Mouse (Mus musculus) kidney, embryonic 15.5 days (tissue): ENCODE measurements at regions not wholly inside any gene's neighbourhood (a gene's known extent, or its start where the extent isn't known, plus 50 kb on each side); places are given as distances from the start of the nearest gene placed in this dataset.
A peak's percentile ranks its signal among the peaks of the same experiment; 100 is the strongest.

Source experiments
- ATAC-seq: fragments of 200-750 bp; cut with Nextera tagmentation; replicated peaks from 2 replicates; pipeline ENCODE4 v1.8.0; 2017; ENCODE audit warnings: moderate TSS enrichment; ENCODE audit not compliant: low FRiP score
- H3K27ac ChIP-seq: fragments of 300-500 bp; sonication (generic); 2 replicates; pipeline ENCODE4 v1.5.1; 2015; ENCODE audit warnings: mild to moderate bottlenecking, inconsistent platforms
- H3K27me3 ChIP-seq: fragments of 300-500 bp; sonication (generic); 2 replicates; pipeline ENCODE4 v1.6.1; 2015; ENCODE audit warnings: inconsistent platforms
- H3K36me3 ChIP-seq: fragments of 300-500 bp; sonication (generic); 2 replicates; pipeline ENCODE4 v1.6.1; 2015; ENCODE audit warnings: inconsistent platforms
- H3K4me1 ChIP-seq: fragments of 300-500 bp; sonication (generic); 2 replicates; pipeline ENCODE4 v1.6.1; 2015; ENCODE audit warnings: inconsistent platforms
- H3K4me2 ChIP-seq: fragments of 300-500 bp; sonication (generic); 2 replicates; pipeline ENCODE4 v1.6.1; 2015; ENCODE audit warnings: moderate library complexity, mild to moderate bottlenecking, inconsistent platforms
- H3K4me3 ChIP-seq: fragments of 300-500 bp; sonication (generic); replicated peaks from 2 replicates; pipeline ENCODE4 v1.5.1; 2015; ENCODE audit warnings: mild to moderate bottlenecking, inconsistent platforms
- H3K9ac ChIP-seq: fragments of 300-500 bp; sonication (generic); 2 replicates; pipeline ENCODE4 v1.6.1; 2015; ENCODE audit warnings: mild to moderate bottlenecking, inconsistent platforms
- H3K9me3 ChIP-seq: fragments of 300-500 bp; sonication (generic); replicated peaks from 2 replicates; pipeline ENCODE4 v1.6.1; 2016; ENCODE audit warnings: inconsistent platforms
- WGBS: fragments of 180-500 bp; shearing (Covaris S2); methylation state at CpG from one replicate; pipeline ENCODE4 v1.1.7; 2015; ENCODE audit warnings: mixed read lengths; 5-methylcytosine and 5-hydroxymethylcytosine counted together

DNA sequence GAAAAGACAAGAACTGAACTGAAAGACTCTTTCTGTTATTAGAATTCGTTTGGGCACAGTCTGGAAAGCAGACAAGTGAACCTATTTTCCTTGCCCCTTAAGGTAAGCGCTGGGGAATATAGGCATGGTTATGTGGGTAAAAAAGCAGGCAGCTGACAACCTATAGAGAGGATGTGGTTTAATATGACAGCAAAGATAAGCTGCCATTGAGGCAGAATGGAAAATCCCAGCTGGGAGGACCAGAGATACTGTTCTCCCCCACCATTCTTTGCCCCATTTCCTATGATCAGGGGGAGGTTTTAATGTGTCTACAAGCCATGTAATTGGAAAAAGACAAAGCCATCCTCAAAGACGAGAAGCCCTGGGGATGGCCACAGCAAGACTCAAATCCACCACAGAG, 984.9 kb upstream of the Gm7489 start:
- H3K4me3 ChIP-seq, result no peak overlapping the region
- H3K9ac ChIP-seq, result no peak overlapping the region
- ATAC-seq, result peak; percentile 46
- no peak overlapping the region for H3K27ac ChIP-seq
- no peaks in the 10 kb centered on the region for H3K9me3 ChIP-seq
- H3K27me3 ChIP-seq, result no peaks in the 10 kb centered on the region
- H3K4me2 ChIP-seq, result no peak overlapping the region
- H3K4me1 ChIP-seq, result no peaks in the 10 kb centered on the region
- 49% methylated on average over 3 of the region's 3 CpGs for WGBS
- no peaks in the 10 kb centered on the region for H3K36me3 ChIP-seq

- H3K27me3 ChIP-seq, result no peaks in the 10 kb centered on the region
- no peaks in the 10 kb centered on the region for H3K36me3 ChIP-seq
- H3K27ac ChIP-seq, result no peak overlapping the region
- no peaks in the 10 kb centered on the region for H3K4me1 ChIP-seq
- H3K9me3 ChIP-seq, result no peaks in the 10 kb centered on the region
- no peak overlapping the region for H3K4me2 ChIP-seq
- WGBS, result 68% methylated on average over 3 of the region's 3 CpGs
- ATAC-seq, result no peak
- H3K4me3 ChIP-seq, result no peak overlapping the region
- H3K9ac ChIP-seq, result no peak overlapping the region
Observed at GRCm38 (mm10) chr15:52905231-52905630, 979.5 kb upstream of the Gm7489 start.

GRCm38 (mm10) chr15:52907217-52907616, 977.5 kb upstream of the Gm7489 start:
- 56% methylated on average over 1 of the region's 1 CpGs for WGBS
- no peak overlapping the region for H3K4me3 ChIP-seq
- no peaks in the 10 kb centered on the region for H3K4me1 ChIP-seq
- no peaks in the 10 kb centered on the region for H3K27me3 ChIP-seq
- H3K9me3 ChIP-seq, result no peaks in the 10 kb centered on the region
- H3K36me3 ChIP-seq, result no peaks in the 10 kb centered on the region
- no peak for ATAC-seq
- no peak overlapping the region for H3K27ac ChIP-seq
- H3K4me2 ChIP-seq, result no peak overlapping the region
- H3K9ac ChIP-seq, result no peak overlapping the region

DNA sequence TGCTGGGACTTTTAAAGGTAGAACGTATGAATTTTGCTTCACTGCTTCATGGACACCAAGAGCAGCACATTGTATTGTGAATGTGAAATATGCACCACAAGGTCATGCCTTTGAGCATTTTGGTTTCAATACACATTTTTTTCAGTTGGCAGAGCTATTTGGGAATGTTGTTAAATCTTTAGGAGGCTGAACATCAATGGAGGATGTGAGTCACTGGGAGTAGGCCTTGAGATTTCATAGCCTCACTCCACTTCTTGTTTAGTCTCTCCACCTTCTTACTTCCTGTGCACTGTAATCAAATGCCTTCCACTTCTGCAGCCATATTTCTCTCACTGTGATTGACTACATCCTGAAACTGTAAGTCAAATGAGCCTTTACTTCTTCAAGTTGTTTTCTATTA, 962.4 kb upstream of the Gm7489 start:
- Histone ChIP-seq H3K4me2 (no peak overlapping the region), H3K4me1 (no peaks in the 10 kb centered on the region), H3K4me3 (no peak overlapping the region), H3K36me3 (no peaks in the 10 kb centered on the region), H3K27ac (no peak overlapping the region), H3K27me3 (no peaks in the 10 kb centered on the region), H3K9me3 (peaks cover 16% of the 10 kb centered on the region), H3K9ac (no peak overlapping the region)
- ATAC-seq, result no peak
- 84% methylated on average over 1 of the region's 1 CpGs for WGBS

DNA sequence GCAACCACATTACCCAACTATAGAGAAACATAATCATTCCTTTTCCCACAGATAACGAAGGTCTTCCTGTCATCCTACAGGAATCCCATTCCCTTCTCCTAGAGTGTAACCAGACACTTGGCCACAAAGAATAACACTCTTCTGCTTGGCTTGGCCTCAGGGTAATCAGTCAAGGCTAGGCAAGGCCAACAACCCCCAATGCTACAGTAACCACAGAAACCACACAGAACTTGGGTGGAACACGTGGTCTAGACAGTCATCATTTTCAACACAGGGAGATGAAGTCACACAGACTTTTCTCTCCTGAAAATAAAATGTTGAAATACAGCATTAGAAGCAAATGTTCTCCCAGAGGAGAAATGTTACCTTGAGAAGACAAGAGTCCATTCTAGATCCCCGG, 956.3 kb upstream of the Gm7489 start:
- Histone ChIP-seq H3K4me1 (no peaks in the 10 kb centered on the region), H3K27me3 (no peaks in the 10 kb centered on the region), H3K4me2 (no peak overlapping the region), H3K9me3 (no peaks in the 10 kb centered on the region), H3K27ac (no peak overlapping the region), H3K4me3 (no peak overlapping the region), H3K36me3 (no peaks in the 10 kb centered on the region), H3K9ac (no peak overlapping the region)
- 35% methylated on average over 3 of the region's 3 CpGs for WGBS
- 0 out of 2 replicates have a peak, but pooled peaks have one; percentile 60 for ATAC-seq

DNA sequence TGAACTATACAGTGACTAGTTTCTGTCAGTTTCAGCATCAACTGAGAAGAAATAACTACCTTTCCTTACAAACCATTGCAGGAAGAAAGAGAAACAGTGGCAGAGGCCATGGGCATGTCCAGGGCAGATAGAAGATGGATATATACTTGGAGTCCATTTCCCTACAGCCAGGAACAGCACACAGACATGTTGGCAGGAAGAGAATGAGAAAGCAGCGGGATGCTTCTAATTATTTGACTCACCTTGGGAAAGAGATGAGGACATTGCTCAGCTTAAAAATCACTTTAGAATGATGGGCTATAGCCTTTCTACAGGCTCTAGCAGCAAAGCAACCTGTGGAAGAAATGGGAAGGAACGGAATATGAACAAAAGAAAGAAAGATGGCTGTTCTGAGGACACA, 947.6 kb upstream of the Gm7489 start:
- Histone ChIP-seq H3K4me1 (no peaks in the 10 kb centered on the region), H3K27ac (no peak overlapping the region), H3K4me2 (no peak overlapping the region), H3K36me3 (no peaks in the 10 kb centered on the region), H3K27me3 (no peaks in the 10 kb centered on the region), H3K9me3 (no peaks in the 10 kb centered on the region), H3K9ac (no peak overlapping the region), H3K4me3 (no peak overlapping the region)
- WGBS, result 81% methylated on average over 2 of the region's 2 CpGs
- ATAC-seq, result no peak

- WGBS, result 88% methylated on average over 4 of the region's 4 CpGs
- Histone ChIP-seq H3K9ac (no peak overlapping the region), H3K27ac (no peak overlapping the region), H3K4me3 (no peak overlapping the region), H3K27me3 (no peaks in the 10 kb centered on the region), H3K4me2 (no peak overlapping the region), H3K9me3 (no peaks in the 10 kb centered on the region), H3K4me1 (no peaks in the 10 kb centered on the region), H3K36me3 (no peaks in the 10 kb centered on the region)
- no peak for ATAC-seq
Observed at GRCm38 (mm10) chr15:52944592-52944991, 940.1 kb upstream of the Gm7489 start.

GRCm38 (mm10) chr15:52948196-52948595, 936.5 kb upstream of the Gm7489 start:
- no peaks in the 10 kb centered on the region for H3K9me3 ChIP-seq
- no peaks in the 10 kb centered on the region for H3K27me3 ChIP-seq
- no peak overlapping the region for H3K9ac ChIP-seq
- no peak for ATAC-seq
- no peak overlapping the region for H3K4me3 ChIP-seq
- no peaks in the 10 kb centered on the region for H3K4me1 ChIP-seq
- no peak overlapping the region for H3K4me2 ChIP-seq
- H3K36me3 ChIP-seq, result no peaks in the 10 kb centered on the region
- H3K27ac ChIP-seq, result no peak overlapping the region
- 90% methylated on average over 4 of the region's 4 CpGs for WGBS

DNA sequence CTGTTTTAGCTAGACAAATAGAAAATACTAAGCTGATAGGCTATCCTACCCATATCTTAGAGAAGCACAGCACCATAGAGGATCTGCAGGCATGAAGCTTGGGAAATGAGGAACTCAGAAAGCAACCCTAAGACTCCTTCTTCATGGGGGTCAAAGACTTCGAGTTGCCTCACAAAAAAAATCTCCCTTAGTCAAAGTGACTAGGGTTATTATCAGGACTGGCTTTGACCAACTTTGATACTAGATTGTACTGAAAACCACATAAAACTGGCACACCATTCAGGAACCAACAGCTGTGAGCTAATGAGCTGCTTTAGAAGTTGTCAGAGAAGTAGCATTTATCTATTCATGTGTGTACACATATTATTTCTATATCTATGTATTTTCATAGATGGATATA, 931.2 kb upstream of the Gm7489 start:
- WGBS, result 68% methylated on average over 1 of the region's 1 CpGs
- H3K9ac ChIP-seq, result no peak overlapping the region
- no peak overlapping the region for H3K4me3 ChIP-seq
- H3K4me2 ChIP-seq, result no peak overlapping the region
- no peaks in the 10 kb centered on the region for H3K9me3 ChIP-seq
- no peaks in the 10 kb centered on the region for H3K36me3 ChIP-seq
- H3K27me3 ChIP-seq, result no peaks in the 10 kb centered on the region
- H3K4me1 ChIP-seq, result no peaks in the 10 kb centered on the region
- ATAC-seq, result no peak
- H3K27ac ChIP-seq, result no peak overlapping the region

- no peaks in the 10 kb centered on the region for H3K36me3 ChIP-seq
- no peak overlapping the region for H3K27ac ChIP-seq
- no peak overlapping the region for H3K9ac ChIP-seq
- H3K4me2 ChIP-seq, result no peak overlapping the region
- no peaks in the 10 kb centered on the region for H3K27me3 ChIP-seq
- H3K4me3 ChIP-seq, result no peak overlapping the region
- 68% methylated on average over 7 of the region's 7 CpGs for WGBS
- H3K4me1 ChIP-seq, result no peaks in the 10 kb centered on the region
- no peak for ATAC-seq
- no peaks in the 10 kb centered on the region for H3K9me3 ChIP-seq
Observed at GRCm38 (mm10) chr15:52954715-52955593, 929.8 kb upstream of the Gm7489 start.

GRCm38 (mm10) chr15:52959711-52960110, 925.0 kb upstream of the Gm7489 start:
- no peaks in the 10 kb centered on the region for H3K36me3 ChIP-seq
- 69% methylated on average over 2 of the region's 2 CpGs for WGBS
- no peak overlapping the region for H3K4me2 ChIP-seq
- no peak for ATAC-seq
- H3K9ac ChIP-seq, result no peak overlapping the region
- H3K4me1 ChIP-seq, result no peaks in the 10 kb centered on the region
- H3K4me3 ChIP-seq, result no peak overlapping the region
- no peaks in the 10 kb centered on the region for H3K27me3 ChIP-seq
- no peak overlapping the region for H3K27ac ChIP-seq
- no peaks in the 10 kb centered on the region for H3K9me3 ChIP-seq

GRCm38 (mm10) chr15:52961491-52961890, 923.2 kb upstream of the Gm7489 start:
- no peaks in the 10 kb centered on the region for H3K4me1 ChIP-seq
- no peaks in the 10 kb centered on the region for H3K36me3 ChIP-seq
- H3K9me3 ChIP-seq, result no peaks in the 10 kb centered on the region
- no peak overlapping the region for H3K27ac ChIP-seq
- no peak overlapping the region for H3K4me2 ChIP-seq
- ATAC-seq, result no peak
- no peak overlapping the region for H3K4me3 ChIP-seq
- 80% methylated on average over 3 of the region's 3 CpGs for WGBS
- H3K27me3 ChIP-seq, result no peaks in the 10 kb centered on the region
- H3K9ac ChIP-seq, result no peak overlapping the region

GRCm38 (mm10) chr15:52963918-52964317, 920.8 kb upstream of the Gm7489 start:
- no peaks in the 10 kb centered on the region for H3K27me3 ChIP-seq
- H3K4me3 ChIP-seq, result no peak overlapping the region
- no peak for ATAC-seq
- no peaks in the 10 kb centered on the region for H3K36me3 ChIP-seq
- no peak overlapping the region for H3K4me2 ChIP-seq
- H3K4me1 ChIP-seq, result 0 out of 2 replicates have a peak, but pooled peaks cover 7% of the 10 kb centered on the region
- no peak overlapping the region for H3K27ac ChIP-seq
- H3K9me3 ChIP-seq, result no peaks in the 10 kb centered on the region
- 60% methylated on average over 2 of the region's 2 CpGs for WGBS
- H3K9ac ChIP-seq, result no peak overlapping the region
